Mouse (Mus musculus) MEL (cell line): Measurements from ENCODE around the gene Ruvbl1. TPM values are rescaled to one million over a fixed set of nuclear protein-coding genes. Genes with fewer than 3 reads are reported as not detected.

Experiments
- DNase-seq: peaks from one replicate; pipeline ENCODE4 v3.0.0; 2011; ENCODE audit warnings: low read depth, low spot score
- H3K27ac ChIP-seq: 2 replicates; pipeline ENCODE4 v1.5.1; 2012; ENCODE audit warnings: low read depth, mild to moderate bottlenecking, control low read depth, low read length, moderate library complexity; ENCODE audit not compliant: control insufficient read depth
- H3K27me3 ChIP-seq, 2 experiments: fragments of 150-350 bp in 1 of 2; sonication (generic) in 1 of 2; 2 replicates each; pipeline ENCODE4 v1.6.1; 2012; ENCODE audit warnings: low read length in 2 of 2, mild to moderate bottlenecking in 2 of 2, improper control_type of control experiment in 1 of 2, moderate library complexity in 1 of 2; ENCODE audit not compliant: insufficient read depth in 2 of 2, control insufficient read depth in 1 of 2
- H3K36me3 ChIP-seq, 2 experiments: 2 replicates each; pipeline ENCODE4 v1.6.1; 2012 to 2014; ENCODE audit warnings: low read length in 2 of 2, improper control_type of control experiment in 1 of 2, inconsistent platforms in 1 of 2, mild to moderate bottlenecking in 1 of 2; ENCODE audit not compliant: insufficient read depth in 2 of 2, control insufficient read depth in 1 of 2
- H3K4me1 ChIP-seq, 2 experiments: fragments of 150-350 bp in 1 of 2; sonication (generic) in 1 of 2; 2 replicates each; pipeline ENCODE4 v1.6.1; 2012; ENCODE audit warnings: low read length in 2 of 2, improper control_type of control experiment in 1 of 2, mild to moderate bottlenecking in 1 of 2; ENCODE audit not compliant: insufficient read depth in 2 of 2, control insufficient read depth in 1 of 2
- H3K4me3 ChIP-seq, 2 experiments: fragments of 150-350 bp in 1 of 2; sonication (generic) in 1 of 2; 2 replicates each; pipeline ENCODE4 v1.5.1; 2012; ENCODE audit warnings: low read depth in 2 of 2, low read length in 2 of 2, mild to moderate bottlenecking in 2 of 2, moderate library complexity in 2 of 2, control low read depth in 1 of 2, improper control_type of control experiment in 1 of 2; ENCODE audit not compliant: control insufficient read depth in 1 of 2, insufficient read depth in 1 of 2
- H3K79me2 ChIP-seq: 2 replicates; pipeline ENCODE4 v1.6.1; 2012; ENCODE audit warnings: mild to moderate bottlenecking, low read length, moderate library complexity; ENCODE audit not compliant: control insufficient read depth, poor library complexity, insufficient read depth
- H3K9ac ChIP-seq: 2 replicates; pipeline ENCODE4 v1.6.1; 2012; ENCODE audit warnings: low read depth, mild to moderate bottlenecking, control low read depth, low read length, moderate library complexity; ENCODE audit not compliant: control insufficient read depth, poor library complexity, severe bottlenecking
- H3K9me3 ChIP-seq: fragments of 150-350 bp; sonication (generic); replicated peaks from 2 replicates; pipeline ENCODE4 v1.6.1; 2012; ENCODE audit warnings: mild to moderate bottlenecking, low read length, improper control_type of control experiment, moderate library complexity; ENCODE audit not compliant: insufficient read depth
- CHD1 ChIP-seq: IDR thresholded peaks from 2 replicates; pipeline ENCODE4 v1.6.1; 2012; ENCODE audit warnings: low read depth, mild to moderate bottlenecking, inconsistent platforms, low read length, improper control_type of control experiment
- CTCF ChIP-seq, 3 experiments: IDR thresholded peaks in 2 of 3; conservative IDR thresholded peaks in 1 of 3; 2 replicates each; pipeline ENCODE4 v1.5.1; 2011 to 2012; ENCODE audit warnings: low read length in 3 of 3, low read depth in 2 of 3, mild to moderate bottlenecking in 2 of 3, improper control_type of control experiment in 1 of 3, inconsistent platforms in 1 of 3, mixed read lengths in 1 of 3, moderate library complexity in 1 of 3; ENCODE audit not compliant: control insufficient read depth in 1 of 3, insufficient read depth in 1 of 3, poor library complexity in 1 of 3, severe bottlenecking in 1 of 3
- ELF1 ChIP-seq: IDR thresholded peaks from 2 replicates; pipeline ENCODE4 v1.6.1; 2014; ENCODE audit warnings: low read depth, mild to moderate bottlenecking, inconsistent platforms, low read length, improper control_type of control experiment, moderate library complexity
- GABPA ChIP-seq: IDR thresholded peaks from 2 replicates; pipeline ENCODE4 v1.6.1; 2012; ENCODE audit warnings: low read depth, mild to moderate bottlenecking, inconsistent platforms, low read length, improper control_type of control experiment, moderate library complexity
- GATA1 ChIP-seq: IDR thresholded peaks from 2 replicates; pipeline ENCODE4 v1.6.1; 2011; ENCODE audit warnings: low read depth, low read length, improper control_type of control experiment
- HCFC1 ChIP-seq: IDR thresholded peaks from 2 replicates; pipeline ENCODE4 v1.6.1; 2012; ENCODE audit warnings: low read depth, mild to moderate bottlenecking, inconsistent platforms, low read length, improper control_type of control experiment, moderate library complexity
- MAFK ChIP-seq: IDR thresholded peaks from 2 replicates; pipeline ENCODE4 v1.6.1; 2011; ENCODE audit warnings: low read depth, mild to moderate bottlenecking, low read length, improper control_type of control experiment, borderline replicate concordance
- MAX ChIP-seq: IDR thresholded peaks from 2 replicates; pipeline ENCODE4 v1.6.1; 2011; ENCODE audit warnings: low read length, improper control_type of control experiment
- MXI1 ChIP-seq: IDR thresholded peaks from 2 replicates; pipeline ENCODE4 v1.6.1; 2011; ENCODE audit warnings: mild to moderate bottlenecking, low read depth, low read length, improper control_type of control experiment
- NELFE ChIP-seq: IDR thresholded peaks from 2 replicates; pipeline ENCODE4 v1.6.1; 2011; ENCODE audit warnings: low read depth, low read length, improper control_type of control experiment
- NRF1 ChIP-seq: IDR thresholded peaks from 2 replicates; pipeline ENCODE4 v1.6.1; 2014; ENCODE audit warnings: low read depth, mild to moderate bottlenecking, inconsistent platforms, low read length, improper control_type of control experiment, moderate library complexity; ENCODE audit not compliant: poor library complexity, insufficient read depth, severe bottlenecking
- POLR2AphosphoS2 ChIP-seq: IDR thresholded peaks from 2 replicates; pipeline ENCODE4 v1.6.1; 2011; ENCODE audit warnings: low read length, improper control_type of control experiment
- SIN3A ChIP-seq: IDR thresholded peaks from 2 replicates; pipeline ENCODE4 v1.6.1; 2012; ENCODE audit warnings: low read length, improper control_type of control experiment, inconsistent platforms
- TBP ChIP-seq: IDR thresholded peaks from 2 replicates; pipeline ENCODE4 v1.8.0; 2011; ENCODE audit warnings: low read depth, low read length, improper control_type of control experiment
- TCF12 ChIP-seq: IDR thresholded peaks from 2 replicates; pipeline ENCODE4 v1.6.1; 2014; ENCODE audit warnings: low read depth, mild to moderate bottlenecking, inconsistent platforms, low read length, improper control_type of control experiment, moderate library complexity
- USF1 ChIP-seq: IDR thresholded peaks from 2 replicates; pipeline ENCODE4 v1.6.1; 2014; ENCODE audit warnings: low read depth, mild to moderate bottlenecking, inconsistent platforms, low read length, improper control_type of control experiment, moderate library complexity
- ZKSCAN1 ChIP-seq: IDR thresholded peaks from 2 replicates; pipeline ENCODE4 v1.6.1; 2012; ENCODE audit warnings: low read depth, mild to moderate bottlenecking, inconsistent platforms, low read length, improper control_type of control experiment, moderate library complexity
- ZMIZ1 ChIP-seq: IDR thresholded peaks from 2 replicates; pipeline ENCODE4 v1.6.1; 2012; ENCODE audit warnings: low read depth, mild to moderate bottlenecking, inconsistent platforms, low read length, improper control_type of control experiment, moderate library complexity
- ZNF384 ChIP-seq: IDR thresholded peaks from 2 replicates; pipeline ENCODE4 v1.6.1; 2012; ENCODE audit warnings: low read depth, mild to moderate bottlenecking, inconsistent platforms, low read length, improper control_type of control experiment
- polyA plus RNA-seq, 2 experiments: library from polyadenylated mRNA; stranded (reverse) in 1 of 2; unstranded in 1 of 2; fragments of >175 nt in 1 of 2; fragments of >200 nt in 1 of 2; gene quantifications; 2 replicates each; pipeline versions ENCODE4 v1.2.1 to v1.2.4; 2012; ENCODE audit warnings: low replicate concordance in 2 of 2, low read depth in 1 of 2; ENCODE audit not compliant: insufficient read length in 2 of 2, insufficient read depth in 1 of 2, missing spikeins in 1 of 2
- total RNA-seq: library from RNA; depleted of rRNA; stranded (reverse); fragments of 300-350 nt; gene quantifications from 2 replicates; pipeline ENCODE4 v1.2.3, GENCODE M21; 2012

The Ruvbl1 gene
- total and polyA plus RNA-seq, 3 experiments, result 146 to 238 (median 232) TPM

DNA sequence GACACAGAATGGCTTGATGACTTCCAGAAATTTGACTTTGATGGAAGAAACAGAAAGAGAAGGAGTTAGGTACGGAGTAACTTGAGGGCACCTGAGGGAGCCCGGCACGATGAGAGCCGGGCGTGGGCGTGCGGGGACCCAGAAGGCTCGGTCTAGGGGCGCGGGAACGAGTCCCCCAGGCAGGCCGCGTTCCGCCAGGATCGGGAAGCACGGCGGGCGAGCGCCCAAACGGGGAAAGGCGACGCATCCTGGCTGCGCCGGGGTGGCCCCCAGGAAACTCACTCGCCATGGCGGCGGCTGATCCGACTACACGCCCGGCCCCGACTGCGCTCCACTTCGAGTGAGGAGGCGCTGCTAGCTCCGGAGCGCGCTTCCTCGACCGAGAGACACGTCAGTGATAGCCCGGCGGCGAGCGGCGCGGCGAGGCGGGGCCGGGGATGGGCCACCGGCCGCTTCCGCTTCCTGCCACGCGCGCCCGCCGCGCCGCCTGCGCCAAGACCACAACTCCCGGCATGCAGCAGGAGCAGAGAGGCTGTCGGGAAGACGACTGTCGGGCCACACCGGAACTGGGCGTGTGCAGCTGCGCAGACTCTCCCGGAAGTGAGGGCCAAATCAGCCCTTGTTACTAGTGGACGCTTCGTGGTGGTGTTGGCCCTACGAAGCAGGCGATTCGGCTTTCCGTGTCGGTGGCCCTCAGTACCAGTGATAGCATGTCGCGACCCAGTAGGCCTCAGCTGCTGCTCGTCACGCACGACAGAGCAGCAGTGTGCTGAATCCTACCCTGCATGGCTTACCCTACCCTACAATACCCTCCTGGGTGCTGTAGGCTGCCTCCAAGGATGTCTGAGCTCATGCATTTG is 53.4 kb downstream of the Ruvbl1 start, which contains the start of gene Sec61a1 (continued):
- TF ChIP-seq CTCF (IDR thresholded peaks at IDR 0.05 in 2 of 3, conservative IDR thresholded peaks at IDR 0.05 in 1 of 3; ENCODE audit: control insufficient read depth in 1 of 3, insufficient read depth in 1 of 3, low read depth in 2 of 3, low read length in 3 of 3, poor library complexity in 1 of 3, severe bottlenecking in 1 of 3) (0 out of 6 replicates have a peak, but pooled peaks of 1 of the 3 experiments have one; percentile 1), MAFK (no peak), NELFE (peak; percentile 97), TCF12 (peak; percentile 70), TBP (peak; percentile 90), ZMIZ1 (peak; percentile 94), GATA1 (no peak)

DNA sequence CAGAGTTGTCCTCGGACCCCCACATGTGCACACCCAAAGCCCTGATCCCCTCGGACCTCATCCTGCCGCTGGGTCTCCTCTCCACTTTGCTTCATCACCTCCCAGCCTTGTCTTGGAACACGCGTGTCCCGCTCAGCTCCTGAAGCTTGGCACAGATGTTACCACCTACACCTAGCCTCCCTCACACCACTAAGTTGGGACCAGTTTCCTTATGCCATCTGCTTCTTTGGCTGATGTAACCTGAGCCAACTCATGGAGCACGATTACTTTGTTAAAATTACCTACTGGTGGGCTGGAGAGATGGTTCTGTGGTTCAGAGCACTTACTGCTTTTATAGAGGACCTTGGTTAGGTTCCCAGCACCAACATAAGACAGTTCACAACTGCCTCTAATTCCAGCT is 56.6 kb downstream of the Ruvbl1 start:
- H3K79me2 ChIP-seq, result peaks cover 22% of the 10 kb centered on the region
- no peak for DNase-seq
- H3K4me3 ChIP-seq, result no peak overlapping the region
- TF ChIP-seq MAX (no peak), TCF12 (no peak), GATA1 (no peak), ZKSCAN1 (no peak), TBP (no peak), CHD1 (no peak), USF1 (no peak), GABPA (no peak)
- TF ChIP-seq, all 39 proteins: peak for 0
- Histone ChIP-seq H3K36me3 (peaks cover 0 to 14% of the 10 kb centered on the region in 2 experiments; a peak in 3 of 4 replicates), H3K27ac (no peak overlapping the region), H3K4me1 (peaks cover 3 to 15% of the 10 kb centered on the region in 2 experiments), H3K9me3 (no peaks in the 10 kb centered on the region), H3K27me3 (peaks cover 1 to 5% of the 10 kb centered on the region in 2 experiments; a peak in 3 of 4 replicates), H3K9ac (no peak overlapping the region; the same call in 1 of the 2 replicates)

DNA sequence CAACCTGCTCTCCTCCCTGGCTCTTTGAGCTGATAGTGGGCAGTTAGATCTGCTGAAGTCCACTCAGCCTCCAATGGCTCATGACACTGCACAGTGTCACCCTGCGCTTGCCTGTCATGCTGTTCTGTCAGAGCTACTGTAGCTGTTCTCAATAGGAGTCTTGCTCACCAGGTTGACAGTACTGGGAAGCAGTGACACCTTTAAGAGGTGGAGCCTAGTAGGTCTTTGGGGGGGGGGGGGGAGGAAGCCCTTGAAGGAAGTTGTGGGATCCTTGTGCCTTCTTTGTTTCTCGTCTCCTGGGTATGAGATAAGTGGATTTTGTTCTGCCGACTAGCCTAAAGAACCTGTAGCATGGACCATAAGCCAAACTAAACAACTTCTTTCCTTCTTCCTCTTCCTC is 57.4 kb downstream of the Ruvbl1 start:
- Histone ChIP-seq H3K4me3 (peak overlapping the region; percentile 32 to 39; a peak in 3 of 4 replicates), H3K79me2 (peaks cover 15% of the 10 kb centered on the region), H3K27me3 (peaks cover 5 to 7% of the 10 kb centered on the region in 2 experiments), H3K4me1 (peaks cover 3 to 10% of the 10 kb centered on the region in 2 experiments), H3K9ac (peak overlapping the region; percentile 51), H3K27ac (no peak overlapping the region), H3K9me3 (no peaks in the 10 kb centered on the region), H3K36me3 (peaks cover 0 to 7% of the 10 kb centered on the region in 2 experiments; a peak in 2 of 4 replicates)
- DNase-seq, result peak; percentile 72
- no peak for TF ChIP-seq MAX
- TF ChIP-seq HCFC1, result peak; percentile 69; the same call in 1 of the 2 replicates
- TF ChIP-seq POLR2AphosphoS2, result no peak
- no peak for TF ChIP-seq NRF1
- TF ChIP-seq ZNF384, result no peak
- 0 out of 2 replicates have a peak, but pooled peaks have one; percentile 2 for TF ChIP-seq GATA1
- TF ChIP-seq SIN3A, result peak; percentile 66
- TF ChIP-seq ELF1, result peak; percentile 41; the same call in 1 of the 2 replicates
- TF ChIP-seq MXI1, result peak; percentile 51; the same call in 1 of the 2 replicates
- peak; percentile 25; the same call in 1 of the 2 replicates for TF ChIP-seq NELFE
- no peak for TF ChIP-seq GABPA
